8 mouse cellular contexts compared by ENCODE assay signal in genomic region chr11:68693447-68694040, GRCm38 (mm10). TPM values are rescaled to one million over a fixed set of nuclear protein-coding genes. Genes with fewer than 3 reads are reported as not detected.
DNase-seq lines count a peak whose midpoint lies in the region; ATAC-seq and TF ChIP-seq lines count a peak whose summit lies in the region.

No protein-coding gene starts in this region.

- TF ChIP-seq CTCF in testis, adult 2 months (IDR thresholded peaks at IDR 0.05; ENCODE audit: control insufficient read depth, insufficient read depth, insufficient replicate concordance, low read depth, low read length), result no peak
- TF ChIP-seq CTCF in liver, embryonic 14.5 days (IDR thresholded peaks at IDR 0.05; ENCODE audit: low read depth), result no peak

- WGBS in forebrain, embryonic 15.5 days, result 3% methylated on average over 10 of the region's 10 CpGs
- WGBS in liver, embryonic 14.5 days (ENCODE audit: insufficient replicate concordance), result 16% methylated on average over 10 of the region's 10 CpGs

- ATAC-seq in forebrain, embryonic 15.5 days (replicated peaks), result no peak
- peak; percentile 12; the same call in 1 of the 2 replicates for ATAC-seq in liver, embryonic 14.5 days (ENCODE audit: insufficient read depth)

- TF ChIP-seq EP300 in liver, embryonic 14.5 days (IDR thresholded peaks at IDR 0.05; ENCODE audit: low read depth), result peak; percentile 80

- TF ChIP-seq POLR2A in testis, adult 2 months (IDR thresholded peaks at IDR 0.05; ENCODE audit: control insufficient read depth, low read depth, low read length), result no peak

- no peaks in the 10 kb centered on the region for H3K9me3 ChIP-seq in forebrain, embryonic 15.5 days
- no peaks in the 10 kb centered on the region for H3K9me3 ChIP-seq in liver, embryonic 14.5 days (ENCODE audit: control insufficient read depth, low read length)

- no peaks in the 10 kb centered on the region for H3K36me3 ChIP-seq in testis, adult 2 months (ENCODE audit: control insufficient read depth, insufficient read depth, low read length)
- no peaks in the 10 kb centered on the region for H3K36me3 ChIP-seq in forebrain, embryonic 15.5 days
- H3K36me3 ChIP-seq in liver, embryonic 14.5 days (replicated peaks; ENCODE audit: control insufficient read depth, insufficient read depth, low read depth), result no peaks in the 10 kb centered on the region

- H3K27ac ChIP-seq in testis, adult 2 months (ENCODE audit: control insufficient read depth, insufficient read depth, low read depth, low read length), result no peak overlapping the region
- peak overlapping the region; percentile 97 for H3K27ac ChIP-seq in forebrain, embryonic 15.5 days (replicated peaks)
- H3K27ac ChIP-seq in liver, embryonic 14.5 days, result peak overlapping the region; percentile 4; the same call in 1 of the 2 replicates

- H3K27me3 ChIP-seq in testis, adult 2 months (ENCODE audit: control insufficient read depth, insufficient read depth, low read length), result no peaks in the 10 kb centered on the region
- no peaks in the 10 kb centered on the region for H3K27me3 ChIP-seq in forebrain, embryonic 15.5 days
- no peaks in the 10 kb centered on the region for H3K27me3 ChIP-seq in liver, embryonic 14.5 days (ENCODE audit: control insufficient read depth, insufficient read depth, low read length)

- peak overlapping the region; percentile 97 for H3K9ac ChIP-seq in forebrain, embryonic 15.5 days (replicated peaks)
- H3K9ac ChIP-seq in liver, embryonic 14.5 days (replicated peaks), result peak overlapping the region; percentile 81

- H3K4me2 ChIP-seq in forebrain, embryonic 15.5 days (replicated peaks), result peak overlapping the region; percentile 43
- H3K4me2 ChIP-seq in liver, embryonic 14.5 days (ENCODE audit: low read depth), result peak overlapping the region; percentile 97

- no peak for DNase-seq in testis, postnatal 14 days (ENCODE audit: low spot score)
- peak; percentile 67 to 72 (median 71) for DNase-seq in liver, embryonic 14.5 days (ENCODE audit: low read depth in 3 of 3, low spot score in 3 of 3)
- DNase-seq in adrenal gland, postnatal 4 days (ENCODE audit: low spot score in 2 of 2), result no peak
- no peak for DNase-seq in right cerebral cortex, adult 18-20 months
- DNase-seq in cerebellum, postnatal 14 days, result no peak
- DNase-seq in urinary bladder, adult 18-20 months (ENCODE audit: low spot score in 2 of 2), result no peak

- H3K4me3 ChIP-seq in testis, adult 2 months (ENCODE audit: control insufficient read depth, low read depth, low read length), result peak overlapping the region; percentile 72
- H3K4me3 ChIP-seq in forebrain, embryonic 15.5 days, result peak overlapping the region; percentile 91
- H3K4me3 ChIP-seq in liver, embryonic 14.5 days (ENCODE audit: insufficient read depth in 1 of 2, low read depth in 2 of 2, low read length in 2 of 2), result peak overlapping the region; percentile 56 to 72

- H3K4me1 ChIP-seq in testis, adult 2 months (ENCODE audit: control insufficient read depth, insufficient read depth, low read length), result peaks cover 13% of the 10 kb centered on the region
- H3K4me1 ChIP-seq in forebrain, embryonic 15.5 days, result peaks cover 21% of the 10 kb centered on the region
- H3K4me1 ChIP-seq in liver, embryonic 14.5 days (replicated peaks; ENCODE audit: control insufficient read depth in 2 of 2, insufficient read depth in 2 of 2, low read length in 1 of 2), result peaks cover 13 to 19% of the 10 kb centered on the region in 2 experiments

RNA-seq across cellular contexts. Expression of gene Myh10, which starts 2.2 kb away (rescaled TPM):
- polyA plus RNA-seq in testis, adult 2 months (2012; rRNA removed), result 35.7 and 44.2 TPM in 2 replicates
- polyA plus RNA-seq in forebrain, embryonic 15.5 days (2015; fragmentation: Nextera tagmentation; extraction: Ambion mirVana), result 115 and 118 TPM in 2 replicates
- polyA plus RNA-seq in liver, embryonic 14.5 days (2012; rRNA removed), result 24.4 and 28.4 TPM in 2 replicates
- polyA plus RNA-seq in liver, embryonic 14.5 days (2014; fragmentation: Nextera tagmentation; extraction: Ambion mirVana), result 14.9 and 19.4 TPM in 2 replicates
- total RNA-seq in adrenal gland, postnatal 4 days (2021), result 10 to 100 TPM; 69.4 to 98.3 TPM

Comparison
In these comparisons a context has a peak if more than half of its experiments do, and no peak if none do; other contexts are left out.
1. DNase-seq: peak in liver, embryonic 14.5 days (3 of 3); none in testis, postnatal 14 days (single experiment), adrenal gland, postnatal 4 days (0 of 2), right cerebral cortex, adult 18-20 months (single experiment), cerebellum, postnatal 14 days (0 of 2) and urinary bladder, adult 18-20 months (0 of 2).
2. Peak in every context shown above with its lines, with median percentiles within 50 percentile points of each other: H3K4me3 ChIP-seq.